Comparison of ENCODE assay signal across 24 mouse cellular contexts in the genomic region with DNA sequence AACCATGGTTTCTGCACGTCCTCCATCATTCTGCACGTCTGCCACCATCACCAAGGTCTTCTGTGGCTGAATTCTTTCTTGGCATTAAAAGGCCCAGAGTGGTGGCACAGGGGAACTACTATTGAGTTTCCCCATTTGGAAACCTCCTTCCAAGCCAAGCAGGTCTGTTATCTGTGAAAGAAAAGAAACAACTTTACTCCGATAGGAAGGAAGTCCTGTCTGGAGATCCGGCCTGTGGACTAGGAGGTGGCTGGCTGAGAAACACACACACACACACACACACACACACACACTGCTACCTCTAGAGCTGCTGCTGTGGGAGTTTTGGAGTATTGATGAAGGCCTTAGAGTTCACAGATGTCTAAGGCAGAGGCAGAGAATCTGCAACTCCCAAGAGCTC. TPM values are rescaled to one million over a fixed set of nuclear protein-coding genes. Genes with fewer than 3 reads are reported as not detected.
DNase-seq lines count a peak whose midpoint lies in the region; ATAC-seq and TF ChIP-seq lines count a peak whose summit lies in the region.
"Had no signal": no experiment of that assay in that cellular context is flagged by ENCODE, and none has a peak within 500 bp of the region (broad histone marks: within the 10 kb centered on the region; RNA-seq: fewer than 3 reads in every experiment).

No protein-coding gene starts in this region.

- H3K4me1 ChIP-seq in liver, embryonic 12.5 days, result peaks cover 87% of the 10 kb centered on the region
- H3K4me1 ChIP-seq in ES-Bruce4 (ENCODE audit: control insufficient read depth, insufficient read depth, low read length), result peaks cover 6% of the 10 kb centered on the region
- H3K4me1 ChIP-seq: forebrain, embryonic 13.5 days; hindbrain, embryonic 12.5 days had no signal

- TF ChIP-seq POLR2A in ES-Bruce4 (IDR thresholded peaks at IDR 0.05; ENCODE audit: insufficient read depth, low read length), result no peak

- peak overlapping the region; percentile 64 for H3K27ac ChIP-seq in liver, embryonic 12.5 days
- H3K27ac ChIP-seq in ES-Bruce4 (ENCODE audit: insufficient read depth, low read length), result peak overlapping the region; percentile 40
- H3K27ac ChIP-seq: embryonic facial prominence, embryonic 10.5 days; forebrain, embryonic 13.5 days; gastrocnemius, adult 2 months; heart, adult 2 months; hindbrain, embryonic 12.5 days had no signal

- H3K4me3 ChIP-seq in liver, embryonic 12.5 days, result no peak overlapping the region
- no peak overlapping the region for H3K4me3 ChIP-seq in ES-Bruce4 (ENCODE audit: low read depth, low read length)
- H3K4me3 ChIP-seq: embryonic facial prominence, embryonic 10.5 days; forebrain, embryonic 13.5 days; gastrocnemius, adult 2 months; heart, adult 2 months; hindbrain, embryonic 12.5 days had no signal

- no peaks in the 10 kb centered on the region for H3K36me3 ChIP-seq in liver, embryonic 12.5 days
- no peaks in the 10 kb centered on the region for H3K36me3 ChIP-seq in ES-Bruce4 (ENCODE audit: control insufficient read depth, insufficient read depth, low read length, poor library complexity, severe bottlenecking)
- H3K36me3 ChIP-seq: embryonic facial prominence, embryonic 10.5 days; hindbrain, embryonic 12.5 days had no signal

- H3K9ac ChIP-seq in liver, embryonic 12.5 days, result no peak overlapping the region
- H3K9ac ChIP-seq in ES-Bruce4 (ENCODE audit: low read depth, poor library complexity, severe bottlenecking), result no peak overlapping the region
- H3K9ac ChIP-seq: forebrain, embryonic 13.5 days; forebrain, postnatal 0 days; hindbrain, embryonic 12.5 days had no signal

- H3K4me2 ChIP-seq in liver, embryonic 12.5 days, result no peak overlapping the region; the same call in 1 of the 2 replicates
- H3K4me2 ChIP-seq: forebrain, embryonic 13.5 days; heart, embryonic 11.5 days; hindbrain, embryonic 12.5 days had no signal

- H3K9me3 ChIP-seq in liver, embryonic 12.5 days (replicated peaks), result no peaks in the 10 kb centered on the region
- no peaks in the 10 kb centered on the region for H3K9me3 ChIP-seq in ES-Bruce4 (replicated peaks; ENCODE audit: control insufficient read depth, insufficient read depth, low read length, poor library complexity, severe bottlenecking)
- H3K9me3 ChIP-seq: embryonic facial prominence, embryonic 10.5 days; forebrain, embryonic 13.5 days; hindbrain, embryonic 12.5 days had no signal

- no peaks in the 10 kb centered on the region for H3K27me3 ChIP-seq in liver, embryonic 12.5 days (replicated peaks)
- no peaks in the 10 kb centered on the region for H3K27me3 ChIP-seq in ES-Bruce4 (ENCODE audit: control insufficient read depth, insufficient read depth, low read length, poor library complexity, severe bottlenecking)

- no peak for TF ChIP-seq CTCF in ES-Bruce4 (IDR thresholded peaks at IDR 0.05; ENCODE audit: low read depth, low read length)

- 24% methylated on average over 4 of the region's 4 CpGs for WGBS in liver, embryonic 12.5 days (ENCODE audit: insufficient replicate concordance)

- no peak for TF ChIP-seq EP300 in ES-Bruce4 (IDR thresholded peaks at IDR 0.05; ENCODE audit: insufficient read depth, low read depth, low read length)

- DNase-seq in liver (no peak), R1 (ENCODE audit: low read depth, low spot score) (peak; percentile 44)
- DNase-seq in B cell, adult 2 months, result no peak
- DNase-seq in embryo, embryonic 10 days (ENCODE audit: low spot score), result no peak
- DNase-seq: adrenal gland, postnatal 10 days; cerebellum, adult 11 months; cerebellum, adult 9-10 months; cerebellum, postnatal 25 days; forebrain, postnatal 0 days; gastrocnemius, adult 2 months; heart, adult 2 months had no signal

- no peak for ATAC-seq in liver, embryonic 12.5 days
- peak; percentile 24; the same call in 1 of the 2 replicates for ATAC-seq in megakaryocyte progenitor cell, adult 5-6 weeks (replicated peaks; ENCODE audit: poor library complexity)
- ATAC-seq: forebrain, embryonic 13.5 days; forebrain, postnatal 0 days; hindbrain, embryonic 16.5 days; inflammation-experienced regulatory T-cells, adult 6 months; intestine, postnatal 0 days had no signal

RNA-seq across cellular contexts. Expression of gene Rcc2, which starts 6.8 kb away (rescaled TPM):
- 100 and 102 TPM in 2 replicates for polyA plus RNA-seq in liver, embryonic 12.5 days (2016; fragmentation: Nextera tagmentation; extraction: Ambion mirVana)
- polyA plus RNA-seq in ES-Bruce4 (2011; ENCODE audit: insufficient read depth, insufficient read length, low read depth, missing spikeins), result 222 and 227 TPM in 2 replicates
- total RNA-seq in megakaryocyte progenitor cell, adult 5-6 weeks (2015), result 76.5 and 77.3 TPM in 2 replicates
- 152 and 159 TPM in 2 replicates for total RNA-seq in megakaryocyte progenitor cell, adult 5-6 weeks (2017)

RNA-seq across cellular contexts. Expression of gene Arhgef10l, which starts 27.7 kb away (rescaled TPM):
- polyA plus RNA-seq in liver, embryonic 12.5 days (2016; fragmentation: Nextera tagmentation; extraction: Ambion mirVana), result 3.5 and 3.7 TPM in 2 replicates
- polyA plus RNA-seq in ES-Bruce4 (2011; ENCODE audit: insufficient read depth, insufficient read length, low read depth, missing spikeins), result 7.5 and 7.7 TPM in 2 replicates
- 1.1 and 3.8 TPM in 2 replicates for total RNA-seq in megakaryocyte progenitor cell, adult 5-6 weeks (2015)
- 2.6 and 8.5 TPM in 2 replicates for total RNA-seq in megakaryocyte progenitor cell, adult 5-6 weeks (2017)

RNA-seq across cellular contexts. Expression of gene Padi6, which starts 48.9 kb away (rescaled TPM):
- not detected in 2 replicates for polyA plus RNA-seq in liver, embryonic 12.5 days (2016; fragmentation: Nextera tagmentation; extraction: Ambion mirVana)
- 0.29 TPM in 1 of 2 replicates, not detected in the other for polyA plus RNA-seq in ES-Bruce4 (2011; ENCODE audit: insufficient read depth, insufficient read length, low read depth, missing spikeins)
- total RNA-seq in megakaryocyte progenitor cell, adult 5-6 weeks (2015), result not detected in 2 replicates
- not detected in 2 replicates for total RNA-seq in megakaryocyte progenitor cell, adult 5-6 weeks (2017)
- total RNA-seq: forebrain, postnatal 0 days; gastrocnemius, adult 2 months; heart, adult 2 months; heart, postnatal 25 days had no signal
- polyA plus RNA-seq: brain, embryonic 14.5 days; embryonic facial prominence, embryonic 10.5 days; embryonic facial prominence, embryonic 14.5 days; forebrain, embryonic 13.5 days; heart, adult 2 months; heart, embryonic 11.5 days; hindbrain, embryonic 16.5 days; inflammation-experienced regulatory T-cells, adult 6 months; intestine, postnatal 0 days had no signal
